Mouse (Mus musculus) forebrain, embryonic 16.5 days (tissue): ENCODE measurements around the gene Cldn7. TPM values are rescaled to one million over a fixed set of nuclear protein-coding genes. Genes with fewer than 3 reads are reported as not detected.
"Not testable (repeated sequence)": the region's sequence is repeated elsewhere in the genome, so short reads cannot be mapped to it uniquely, and the experiment has no call there.

Experiments used
- ATAC-seq: fragments of 200-750 bp; cut with Nextera tagmentation; 2 replicates; pipeline ENCODE4 v1.8.0; 2017; ENCODE audit warnings: mild to moderate bottlenecking, moderate library complexity
- H3K27ac ChIP-seq: fragments of 300-500 bp; sonication (generic); 2 replicates; pipeline ENCODE4 v1.5.1; 2014; ENCODE audit warnings: low read length, control low read depth
- H3K27me3 ChIP-seq: fragments of 300-500 bp; sonication (generic); replicated peaks from 2 replicates; pipeline ENCODE4 v1.6.1; 2014; ENCODE audit warnings: low read length; ENCODE audit not compliant: control insufficient read depth, insufficient read depth
- H3K36me3 ChIP-seq: fragments of 300-500 bp; sonication (generic); 2 replicates; pipeline ENCODE4 v1.6.1; 2014; ENCODE audit not compliant: control insufficient read depth, insufficient read depth
- H3K4me1 ChIP-seq: fragments of 300-500 bp; sonication (generic); replicated peaks from 2 replicates; pipeline ENCODE4 v1.6.1; 2014; ENCODE audit warnings: low read length; ENCODE audit not compliant: control insufficient read depth, insufficient read depth
- H3K4me2 ChIP-seq: fragments of 300-500 bp; sonication (generic); 2 replicates; pipeline ENCODE4 v1.6.1; 2014; ENCODE audit warnings: mild to moderate bottlenecking, low read length, control low read depth
- H3K4me3 ChIP-seq: fragments of 300-500 bp; sonication (generic); replicated peaks from 2 replicates; pipeline ENCODE4 v1.5.1; 2014; ENCODE audit warnings: mild to moderate bottlenecking, low read length, control low read depth
- H3K9ac ChIP-seq: fragments of 300-500 bp; sonication (generic); replicated peaks from 2 replicates; pipeline ENCODE4 v1.6.1; 2014; ENCODE audit warnings: low read depth, low read length, control low read depth
- H3K9me3 ChIP-seq: fragments of 300-500 bp; sonication (generic); 2 replicates; pipeline ENCODE4 v1.6.1; 2016; ENCODE audit warnings: low read length; ENCODE audit not compliant: control insufficient read depth
- WGBS: fragments of 180-500 bp; shearing (Covaris S2); extraction: QIAGEN DNeasy Blood & Tissue Kit; methylation state at CpG from one replicate; pipeline ENCODE4 v1.1.7; 2014; 5-methylcytosine and 5-hydroxymethylcytosine counted together
- polyA plus RNA-seq: library from polyadenylated mRNA; unstranded; fragments of >200 nt; fragmentation: Nextera tagmentation; extraction: Ambion mirVana; gene quantifications from 2 replicates; pipeline ENCODE4 v1.2.1, GENCODE M21; 2015

Cldn7 gene
- 0.84 TPM in 1 of 2 replicates, not detected in the other for polyA plus RNA-seq

DNA sequence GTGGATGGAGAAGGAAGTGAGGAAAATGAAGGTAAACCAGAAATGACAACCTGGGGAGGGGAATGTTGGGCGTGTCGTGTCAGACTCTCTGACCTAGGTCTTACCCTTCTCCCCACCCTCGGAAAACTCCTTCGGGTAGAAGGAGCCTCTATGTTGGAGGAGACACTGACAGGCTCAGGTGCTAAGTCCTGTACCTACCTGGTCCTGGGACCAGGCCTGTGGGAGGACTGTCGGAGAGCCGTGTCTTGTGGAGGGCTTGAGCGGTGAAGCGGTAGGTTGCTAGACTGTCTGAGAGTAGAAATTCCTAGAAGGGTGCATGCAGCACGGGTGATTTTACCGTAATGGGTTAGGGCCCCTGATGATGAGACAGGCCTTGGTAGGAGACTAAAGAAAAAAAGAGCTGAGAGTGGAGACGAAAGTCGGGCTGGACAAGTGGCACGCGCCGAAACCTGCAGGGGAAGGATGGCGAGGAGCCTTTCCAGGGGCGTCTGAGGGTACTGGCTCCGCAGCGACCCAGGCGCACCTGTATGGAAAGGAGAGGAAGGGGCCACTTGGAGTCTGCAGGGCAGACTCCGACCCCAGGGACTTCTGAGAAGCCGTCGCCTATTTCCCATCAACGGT, at the start of gene Cldn7:
Cldn7 (plus strand) TSS at position 130 of the 621 bp plus-strand sequence.
- Histone ChIP-seq H3K4me2 (no peak within 1 kb of the TSS), H3K27ac (no peak within 1 kb of the TSS), H3K27me3 (peaks cover 52% of the 10 kb centered on the region), H3K36me3 (peaks cover 13% of the 10 kb centered on the region), H3K4me3 (no peak within 1 kb of the TSS; the same call in 1 of the 2 replicates), H3K9ac (no peak within 1 kb of the TSS), H3K4me1 (peaks cover 6% of the 10 kb centered on the region), H3K9me3 (no peaks in the 10 kb centered on the region)
- 10% methylated on average over 24 of the region's 24 CpGs for WGBS
- no peak for ATAC-seq

DNA sequence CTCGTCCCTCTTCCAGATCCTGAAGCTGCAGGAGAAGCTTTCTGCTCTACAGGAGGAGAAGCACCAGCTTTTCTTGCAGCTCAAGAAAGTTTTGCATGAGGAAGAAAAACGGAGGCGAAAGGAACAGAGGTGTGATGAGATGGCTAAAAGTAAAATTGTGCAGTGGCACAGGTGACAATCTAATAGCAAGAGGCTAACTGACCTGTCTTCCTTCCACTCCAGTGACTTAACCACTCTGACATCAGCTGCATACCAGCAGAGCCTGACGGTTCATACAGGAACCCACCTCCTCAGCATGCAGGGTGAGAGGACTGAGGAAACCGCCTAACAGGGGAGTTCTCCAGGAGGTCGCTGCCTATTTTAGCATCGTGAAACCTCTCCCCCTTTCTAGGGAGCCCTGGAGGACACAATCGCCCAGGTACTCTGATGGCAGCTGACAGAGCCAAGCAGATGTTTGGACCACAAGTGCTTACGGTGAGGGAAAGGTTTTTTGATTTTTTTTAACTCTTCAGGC, 49.6 kb upstream of the Cldn7 start:
- H3K4me3 ChIP-seq = peak overlapping the region; percentile 76
- no peak for ATAC-seq
- H3K9me3 ChIP-seq = no peaks in the 10 kb centered on the region
- H3K27me3 ChIP-seq = no peaks in the 10 kb centered on the region
- H3K4me1 ChIP-seq = peaks cover 32% of the 10 kb centered on the region
- no peak overlapping the region for H3K27ac ChIP-seq
- H3K36me3 ChIP-seq = peaks cover 51% of the 10 kb centered on the region
- H3K9ac ChIP-seq = no peak overlapping the region
- 39% methylated on average over 9 of the region's 9 CpGs for WGBS
- H3K4me2 ChIP-seq = peak overlapping the region; percentile 90

DNA sequence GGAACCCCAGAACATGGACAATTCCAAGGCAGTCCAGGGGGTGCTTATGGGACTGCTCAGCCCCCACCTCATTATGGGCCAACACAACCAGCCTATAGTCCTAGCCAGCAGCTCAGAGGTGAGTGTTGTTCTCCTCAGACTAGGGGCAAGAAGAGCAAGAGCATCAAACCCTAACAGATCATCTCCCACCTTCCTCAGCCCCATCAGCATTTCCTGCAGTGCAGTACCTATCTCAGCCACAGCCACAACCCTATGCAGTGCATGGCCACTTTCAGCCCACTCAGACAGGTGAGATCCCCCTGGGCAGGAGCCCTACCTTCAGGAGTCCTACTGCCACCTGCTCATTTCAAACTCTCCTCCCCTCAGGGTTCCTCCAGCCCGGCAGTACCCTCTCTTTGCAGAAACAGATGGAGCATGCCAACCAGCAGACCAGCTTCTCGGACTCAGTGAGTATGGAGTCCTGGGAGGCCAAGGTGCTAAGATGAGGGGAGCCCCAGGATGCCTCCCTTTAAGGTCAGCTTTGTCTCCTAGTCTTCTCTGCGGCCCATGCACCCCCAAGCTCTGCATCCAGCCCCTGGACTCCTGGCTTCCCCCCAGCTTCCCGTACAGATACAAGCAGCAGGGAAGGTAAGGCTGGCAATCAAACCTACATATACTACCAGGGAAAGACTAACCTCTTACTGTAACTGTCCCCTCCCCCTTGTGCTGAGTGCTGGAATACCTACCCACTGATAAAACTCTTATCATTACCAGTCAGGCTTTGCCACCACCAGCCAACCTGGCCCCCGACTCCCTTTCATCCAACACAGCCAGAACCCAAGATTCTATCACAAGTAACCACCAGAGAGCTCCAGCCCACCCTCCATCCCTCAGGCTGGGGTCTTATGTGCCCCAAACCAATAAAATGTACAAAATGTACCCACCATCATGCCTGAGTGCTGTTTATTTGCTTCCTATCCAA, 48.6 kb upstream of the Cldn7 start:
- Histone ChIP-seq H3K9ac (no peak overlapping the region), H3K9me3 (no peaks in the 10 kb centered on the region), H3K4me2 (no peak overlapping the region), H3K27ac (no peak overlapping the region), H3K36me3 (peaks cover 41% of the 10 kb centered on the region), H3K4me3 (no peak overlapping the region), H3K27me3 (no peaks in the 10 kb centered on the region), H3K4me1 (peaks cover 36% of the 10 kb centered on the region)
- 64% methylated on average over 5 of the region's 5 CpGs for WGBS
- no peak for ATAC-seq

DNA sequence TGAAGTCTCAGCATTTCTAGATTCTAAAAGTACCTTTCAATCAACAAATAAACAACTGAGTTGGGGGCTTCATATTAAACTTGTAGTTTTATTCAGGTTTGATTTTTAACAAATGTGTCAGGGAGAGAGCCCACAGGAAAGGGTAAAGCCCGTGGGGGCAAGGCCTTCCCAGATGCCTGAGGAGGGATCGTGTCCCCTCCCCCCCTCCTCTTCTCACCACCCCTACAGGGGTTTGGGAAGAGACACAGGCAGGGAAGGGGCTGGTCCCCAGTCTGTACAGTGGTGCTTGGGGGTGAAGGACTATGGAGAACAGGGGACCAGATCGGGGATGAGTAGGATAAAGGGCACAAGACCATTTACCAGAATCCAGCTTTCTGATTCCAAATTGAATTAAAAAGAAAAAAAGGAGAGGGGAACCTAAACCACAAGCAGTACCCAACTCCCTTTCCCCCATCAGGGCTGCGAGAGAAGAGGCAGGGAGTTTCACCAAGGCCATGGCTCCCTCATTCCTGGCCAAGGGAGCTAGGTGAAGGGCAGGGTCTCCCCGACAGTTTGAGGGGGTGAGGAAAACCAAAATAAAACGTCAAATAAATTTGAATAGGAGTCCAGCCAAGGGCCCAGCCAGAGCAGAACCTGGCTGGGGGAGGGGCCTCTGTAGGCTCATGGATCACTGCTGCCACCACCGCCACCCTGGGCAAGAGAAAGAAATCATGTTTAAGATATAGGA, 47.8 kb upstream of the Cldn7 start:
- H3K4me2 ChIP-seq, H3K9me3 ChIP-seq, H3K27me3 ChIP-seq, H3K4me3 ChIP-seq, H3K27ac ChIP-seq, H3K9ac ChIP-seq, ATAC-seq: not testable (repeated sequence)
- Histone ChIP-seq H3K4me1 (peaks cover 36% of the 10 kb centered on the region), H3K36me3 (peaks cover 33% of the 10 kb centered on the region)
- 62% methylated on average over 7 of the region's 7 CpGs for WGBS

DNA sequence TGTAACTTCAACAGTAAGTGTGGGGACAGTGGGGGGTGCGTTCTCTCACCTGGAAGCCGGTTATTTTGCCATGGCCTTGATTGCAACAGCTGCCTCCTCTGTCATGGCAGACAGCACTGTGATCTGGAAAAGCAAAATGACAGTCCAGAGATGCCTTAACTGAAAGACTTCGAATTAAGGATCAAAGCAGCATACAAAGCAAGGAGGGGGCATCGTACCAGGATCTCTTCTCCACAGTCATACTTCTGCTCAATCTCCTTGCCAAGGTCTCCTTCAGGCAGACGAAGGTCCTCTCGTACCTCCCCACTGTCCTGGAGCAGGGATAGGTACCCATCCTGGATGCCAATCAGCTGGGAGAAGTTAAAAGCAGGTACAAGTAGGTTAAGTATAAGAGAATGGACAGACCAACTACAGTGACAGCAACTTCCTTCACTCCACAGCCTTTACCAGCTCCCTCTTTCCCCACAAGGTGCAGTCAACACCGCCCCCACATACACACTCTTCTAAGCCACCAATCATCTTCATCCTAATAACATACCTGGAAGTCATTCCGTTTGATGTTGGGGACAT, 47.1 kb upstream of the Cldn7 start:
- WGBS = 88% methylated on average over 8 of the region's 8 CpGs
- Histone ChIP-seq H3K4me1 (peaks cover 40% of the 10 kb centered on the region), H3K4me3 (no peak overlapping the region), H3K27ac (no peak overlapping the region), H3K36me3 (peaks cover 27% of the 10 kb centered on the region), H3K9ac (no peak overlapping the region), H3K9me3 (no peaks in the 10 kb centered on the region), H3K4me2 (no peak overlapping the region), H3K27me3 (no peaks in the 10 kb centered on the region)
- ATAC-seq = no peak

DNA sequence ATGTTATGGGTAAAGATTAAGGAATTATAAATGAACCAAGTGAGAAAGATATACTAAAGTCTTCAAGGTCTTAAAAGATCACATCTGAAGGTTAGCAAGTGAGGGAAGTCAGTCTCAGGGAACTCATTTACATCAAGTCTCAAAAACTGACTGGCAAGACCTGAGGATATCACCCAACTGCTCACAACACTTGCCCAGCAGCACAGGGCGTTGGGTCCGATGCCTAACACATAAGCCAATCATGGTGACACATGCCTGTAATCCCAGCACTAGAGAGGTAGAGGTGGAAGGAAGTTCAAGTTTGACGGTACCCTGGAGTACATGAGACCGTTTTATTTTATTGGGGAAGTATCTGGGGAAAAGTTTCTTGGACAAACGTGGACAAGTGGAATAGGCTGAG, 46.5 kb upstream of the Cldn7 start:
- Histone ChIP-seq H3K9me3 (no peaks in the 10 kb centered on the region), H3K4me1 (peaks cover 40% of the 10 kb centered on the region), H3K9ac (no peak overlapping the region), H3K4me2 (no peak overlapping the region), H3K36me3 (peaks cover 25% of the 10 kb centered on the region), H3K27me3 (no peaks in the 10 kb centered on the region), H3K4me3 (no peak overlapping the region), H3K27ac (no peak overlapping the region)
- ATAC-seq = no peak
- WGBS = 88% methylated on average over 5 of the region's 5 CpGs

DNA sequence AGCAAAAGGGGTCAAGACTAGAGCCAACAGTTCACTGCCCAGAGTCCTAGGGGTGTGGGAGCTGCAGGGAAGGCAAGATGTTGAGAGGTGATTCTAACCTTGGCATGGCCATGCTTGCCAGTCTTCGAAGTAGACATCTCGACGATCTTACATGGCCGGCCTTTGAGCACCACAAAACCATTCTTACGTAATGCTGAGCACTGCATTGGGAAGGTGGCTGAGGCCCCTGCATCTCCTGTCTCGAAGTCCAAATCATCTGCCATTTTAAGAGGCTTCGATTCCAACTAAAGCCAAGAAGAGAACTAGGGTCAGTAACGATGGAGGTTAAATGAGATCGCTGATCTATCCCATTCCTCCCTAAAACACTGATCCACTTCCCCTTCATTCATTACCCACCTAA, 45.5 kb upstream of the Cldn7 start:
- no peaks in the 10 kb centered on the region for H3K27me3 ChIP-seq
- H3K9ac ChIP-seq = 0 out of 2 replicates have a peak overlapping the region, but pooled peaks have one; percentile 28
- H3K4me2 ChIP-seq = peak overlapping the region; percentile 97
- no peak for ATAC-seq
- 85% methylated on average over 9 of the region's 9 CpGs for WGBS
- H3K9me3 ChIP-seq = no peaks in the 10 kb centered on the region
- H3K4me3 ChIP-seq = peak overlapping the region; percentile 87
- H3K27ac ChIP-seq = no peak overlapping the region
- peaks cover 25% of the 10 kb centered on the region for H3K36me3 ChIP-seq
- peaks cover 34% of the 10 kb centered on the region for H3K4me1 ChIP-seq

DNA sequence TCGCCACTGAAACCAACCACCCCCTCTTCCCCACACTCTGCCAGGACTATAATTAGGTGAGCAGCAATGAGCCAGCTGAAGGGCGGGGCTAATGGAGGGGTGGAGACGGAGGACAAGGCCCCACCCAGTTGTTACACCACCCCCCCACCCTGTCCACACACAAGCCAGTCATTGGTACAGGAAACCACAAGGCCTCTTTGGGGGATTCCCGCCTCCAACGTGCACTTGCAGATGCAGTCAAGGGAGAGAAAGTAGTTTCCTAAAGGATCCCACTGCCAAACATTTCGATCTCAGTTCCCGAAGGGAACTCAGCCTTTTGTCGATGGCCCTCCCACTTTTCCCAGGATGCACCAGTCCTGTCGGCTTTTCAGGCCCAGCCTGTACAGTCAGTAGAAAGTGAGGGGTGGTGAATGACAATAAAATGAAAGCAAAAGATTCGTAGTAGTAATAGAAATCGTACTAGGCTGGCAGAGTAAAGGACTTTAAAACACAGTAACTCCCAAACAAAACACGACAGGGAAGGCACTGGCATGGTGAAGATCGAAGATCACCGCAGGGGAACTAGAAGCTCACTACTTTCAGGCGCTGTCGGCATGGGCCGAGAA, 44.8 kb upstream of the Cldn7 start:
- peaks cover 29% of the 10 kb centered on the region for H3K4me1 ChIP-seq
- no peaks in the 10 kb centered on the region for H3K27me3 ChIP-seq
- ATAC-seq = no peak
- WGBS = under 1% methylated on average over 17 of the region's 17 CpGs
- peak overlapping the region; percentile 89 for H3K9ac ChIP-seq
- H3K4me2 ChIP-seq = peak overlapping the region; percentile 97
- peak overlapping the region; percentile 87 for H3K4me3 ChIP-seq
- peak overlapping the region; percentile 88 for H3K27ac ChIP-seq
- H3K36me3 ChIP-seq = peaks cover 25% of the 10 kb centered on the region
- no peaks in the 10 kb centered on the region for H3K9me3 ChIP-seq
